Comparison of ENCODE assay signal across 27 mouse cellular contexts in the genomic region with DNA sequence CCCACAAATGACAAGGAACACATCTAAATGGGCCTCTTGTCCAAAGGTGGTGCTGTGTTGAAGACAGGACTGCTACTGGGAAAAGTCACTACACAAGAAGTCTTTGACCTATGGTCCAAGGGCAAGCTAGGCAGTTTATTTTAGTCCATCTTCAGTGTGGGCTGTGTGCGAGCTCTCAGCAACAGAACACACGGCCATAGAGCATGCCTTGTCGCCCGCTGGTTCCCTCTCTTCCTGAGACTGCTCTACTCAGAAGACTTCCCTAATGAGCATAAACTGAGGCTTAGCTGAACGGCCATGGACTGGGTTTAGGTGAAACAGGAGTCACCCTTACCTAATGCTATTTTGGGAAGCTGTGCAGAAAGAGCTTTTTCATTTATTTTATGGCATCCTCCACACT.
DNase-seq lines count a peak whose midpoint lies in the region; ATAC-seq lines count a peak whose summit lies in the region.
"Had no signal": no experiment of that assay in that cellular context is flagged by ENCODE, and none has a peak within 500 bp of the region (broad histone marks: within the 10 kb centered on the region; RNA-seq: fewer than 3 reads in every experiment).

No protein-coding gene starts in this region.

- H3K4me2 ChIP-seq in heart, embryonic 14.5 days (ENCODE audit: low read length): peak overlapping the region; percentile 14; the same call in 1 of the 2 replicates
- no peak overlapping the region for H3K4me2 ChIP-seq in midbrain, embryonic 11.5 days
- no peak overlapping the region for H3K4me2 ChIP-seq in midbrain, embryonic 13.5 days (replicated peaks)
- H3K4me2 ChIP-seq: embryonic facial prominence, embryonic 15.5 days; forebrain, embryonic 13.5 days; kidney, embryonic 15.5 days; liver, embryonic 15.5 days; lung, embryonic 14.5 days had no signal

- no peak for ATAC-seq in heart, embryonic 14.5 days (ENCODE audit: insufficient number of reproducible peaks, insufficient read depth, low FRiP score, low read depth)
- ATAC-seq in midbrain, embryonic 11.5 days (ENCODE audit: low FRiP score): no peak
- ATAC-seq in midbrain, embryonic 13.5 days: no peak
- ATAC-seq: CD4-positive, CD25-positive, alpha-beta regulatory T cell, adult 4 months; forebrain, embryonic 13.5 days; hindbrain, embryonic 16.5 days; midbrain, embryonic 16.5 days had no signal

- H3K27me3 ChIP-seq in heart, embryonic 14.5 days (ENCODE audit: control insufficient read depth, insufficient read depth, low read length): no peaks in the 10 kb centered on the region
- no peaks in the 10 kb centered on the region for H3K27me3 ChIP-seq in midbrain, embryonic 11.5 days (ENCODE audit: control insufficient read depth, insufficient read depth, low read length)
- H3K27me3 ChIP-seq in midbrain, embryonic 13.5 days: no peaks in the 10 kb centered on the region
- H3K27me3 ChIP-seq in hindbrain, embryonic 10.5 days (ENCODE audit: insufficient read depth, poor library complexity, severe bottlenecking): no peaks in the 10 kb centered on the region
- H3K27me3 ChIP-seq: embryonic facial prominence, embryonic 15.5 days; forebrain, embryonic 13.5 days; kidney, embryonic 15.5 days; liver, embryonic 15.5 days had no signal

- no peak overlapping the region for H3K9ac ChIP-seq in heart, embryonic 14.5 days (ENCODE audit: low read length)
- no peak overlapping the region for H3K9ac ChIP-seq in midbrain, embryonic 11.5 days (ENCODE audit: low read length)
- no peak overlapping the region for H3K9ac ChIP-seq in midbrain, embryonic 13.5 days (replicated peaks)
- H3K9ac ChIP-seq: embryonic facial prominence, embryonic 15.5 days; forebrain, embryonic 13.5 days; kidney, embryonic 15.5 days; liver, embryonic 15.5 days; lung, embryonic 14.5 days had no signal

- H3K4me3 ChIP-seq in heart, embryonic 14.5 days (ENCODE audit: control insufficient read depth in 1 of 2, insufficient read depth in 1 of 2, low read depth in 1 of 2, low read length in 2 of 2): no peak overlapping the region
- H3K4me3 ChIP-seq in midbrain, embryonic 11.5 days (ENCODE audit: low read depth, low read length): no peak overlapping the region
- no peak overlapping the region for H3K4me3 ChIP-seq in midbrain, embryonic 13.5 days (replicated peaks)
- H3K4me3 ChIP-seq in hindbrain, embryonic 10.5 days: no peak overlapping the region
- H3K4me3 ChIP-seq: embryonic facial prominence, embryonic 15.5 days; forebrain, embryonic 13.5 days; kidney, embryonic 15.5 days; left cerebral cortex, adult 2 months; liver, embryonic 15.5 days had no signal

- peaks cover 46% of the 10 kb centered on the region for H3K36me3 ChIP-seq in heart, embryonic 14.5 days (ENCODE audit: control insufficient read depth, insufficient read depth, low read length)
- no peaks in the 10 kb centered on the region for H3K36me3 ChIP-seq in midbrain, embryonic 11.5 days (ENCODE audit: control insufficient read depth, insufficient read depth, low read length)
- H3K36me3 ChIP-seq in midbrain, embryonic 13.5 days: no peaks in the 10 kb centered on the region
- H3K36me3 ChIP-seq in hindbrain, embryonic 10.5 days: no peaks in the 10 kb centered on the region
- H3K36me3 ChIP-seq: liver, embryonic 15.5 days had no signal

- 39% methylated on average over 5 of the region's 5 CpGs for WGBS in heart, embryonic 14.5 days
- 85% methylated on average over 5 of the region's 5 CpGs for WGBS in midbrain, embryonic 11.5 days
- 81% methylated on average over 5 of the region's 5 CpGs for WGBS in midbrain, embryonic 13.5 days
- WGBS in hindbrain, embryonic 10.5 days: 88% methylated on average over 5 of the region's 5 CpGs

- H3K27ac ChIP-seq in heart, embryonic 14.5 days (replicated peaks in 1 of 2; ENCODE audit: control insufficient read depth in 1 of 2, insufficient read depth in 1 of 2, low read depth in 2 of 2, low read length in 2 of 2): peak overlapping the region; percentile 61 to 69; a peak in 3 of 4 replicates
- H3K27ac ChIP-seq in midbrain, embryonic 11.5 days (ENCODE audit: low read depth, low read length): no peak overlapping the region
- no peak overlapping the region for H3K27ac ChIP-seq in midbrain, embryonic 13.5 days
- H3K27ac ChIP-seq in hindbrain, embryonic 10.5 days: no peak overlapping the region
- H3K27ac ChIP-seq: embryonic facial prominence, embryonic 15.5 days; forebrain, embryonic 13.5 days; kidney, embryonic 15.5 days; left cerebral cortex, adult 2 months; liver, embryonic 15.5 days had no signal

- peaks cover 9 to 15% of the 10 kb centered on the region in 2 experiments for H3K4me1 ChIP-seq in heart, embryonic 14.5 days (ENCODE audit: control insufficient read depth in 2 of 2, insufficient read depth in 2 of 2, low read length in 2 of 2)
- H3K4me1 ChIP-seq in midbrain, embryonic 11.5 days (ENCODE audit: control insufficient read depth, insufficient read depth, low read length): peaks cover 6% of the 10 kb centered on the region; the same call in 1 of the 2 replicates
- peaks cover 7% of the 10 kb centered on the region; the same call in 1 of the 2 replicates for H3K4me1 ChIP-seq in midbrain, embryonic 13.5 days (replicated peaks)
- no peaks in the 10 kb centered on the region for H3K4me1 ChIP-seq in hindbrain, embryonic 10.5 days (replicated peaks)
- H3K4me1 ChIP-seq: liver, embryonic 15.5 days had no signal

- H3K9me3 ChIP-seq in heart, embryonic 14.5 days (ENCODE audit: control insufficient read depth, low read length): no peaks in the 10 kb centered on the region
- H3K9me3 ChIP-seq in midbrain, embryonic 11.5 days (ENCODE audit: control insufficient read depth, low read length): no peaks in the 10 kb centered on the region
- no peaks in the 10 kb centered on the region for H3K9me3 ChIP-seq in midbrain, embryonic 13.5 days
- no peaks in the 10 kb centered on the region for H3K9me3 ChIP-seq in hindbrain, embryonic 10.5 days
- H3K9me3 ChIP-seq: embryonic facial prominence, embryonic 15.5 days; forebrain, embryonic 13.5 days; kidney, embryonic 15.5 days; liver, embryonic 15.5 days had no signal

- intact Hi-C loops in heart, postnatal 10 days (cut with DNase I): no loop called here

- DNase-seq in heart, adult 11 months: peak; percentile 72
- DNase-seq in heart, postnatal 10 days: no peak
- no peak for DNase-seq in heart, adult 18-20 months
- peak; percentile 61 for DNase-seq in midbrain, embryonic 11.5 days (ENCODE audit: low spot score, missing footprints)
- DNase-seq in hindbrain, embryonic 10.5 days (ENCODE audit: low spot score): no peak
- DNase-seq: adrenal gland, postnatal 14 days; cerebellum, adult 11 months; cerebellum, adult 9-10 months; cerebellum, postnatal 36 days; embryo, embryonic 11 days; gastrocnemius, postnatal 36 days; kidney, adult 18-20 months; kidney, postnatal 25 days; lung, embryonic 14.5 days; lung, postnatal 14 days; spleen, adult 18-20 months; thymus, postnatal 14 days had no signal

Comparison
In these comparisons a context has a peak if more than half of its experiments do, and no peak if none do; other contexts are left out.
1. DNase-seq: peak in heart, adult 11 months (single experiment) and midbrain, embryonic 11.5 days (single experiment); none in heart, postnatal 10 days (0 of 2), heart, adult 18-20 months (0 of 2) and hindbrain, embryonic 10.5 days (single experiment).
2. H3K27ac ChIP-seq: peak in heart, embryonic 14.5 days (2 of 2); none in midbrain, embryonic 11.5 days (single experiment), midbrain, embryonic 13.5 days (single experiment) and hindbrain, embryonic 10.5 days (single experiment).